ENCODE assay signal across 8 mouse cellular contexts in genomic region chr9:62763478-62763877, GRCm38 (mm10). TPM values are rescaled to one million over a fixed set of nuclear protein-coding genes. Genes with fewer than 3 reads are reported as not detected.
DNase-seq lines count a peak whose midpoint lies in the region; ATAC-seq and TF ChIP-seq lines count a peak whose summit lies in the region.

No protein-coding gene starts in this region.

- H3K4me1 ChIP-seq in heart, embryonic 15.5 days (replicated peaks), result peaks cover 7% of the 10 kb centered on the region; the same call in 1 of the 2 replicates
- H3K4me1 ChIP-seq in embryonic facial prominence, embryonic 15.5 days, result no peaks in the 10 kb centered on the region
- peaks cover 12% of the 10 kb centered on the region for H3K4me1 ChIP-seq in midbrain, embryonic 10.5 days
- H3K4me1 ChIP-seq in liver, postnatal 0 days (ENCODE audit: insufficient read depth), result no peaks in the 10 kb centered on the region

- TF ChIP-seq EP300 in liver, postnatal 0 days (IDR thresholded peaks at IDR 0.05; ENCODE audit: low read depth), result no peak

- no peak overlapping the region for H3K9ac ChIP-seq in heart, embryonic 15.5 days
- H3K9ac ChIP-seq in embryonic facial prominence, embryonic 15.5 days, result no peak overlapping the region
- no peak overlapping the region for H3K9ac ChIP-seq in liver, postnatal 0 days (replicated peaks)

- H3K9me3 ChIP-seq in heart, embryonic 15.5 days (replicated peaks), result no peaks in the 10 kb centered on the region
- H3K9me3 ChIP-seq in embryonic facial prominence, embryonic 15.5 days (replicated peaks), result no peaks in the 10 kb centered on the region
- no peaks in the 10 kb centered on the region for H3K9me3 ChIP-seq in midbrain, embryonic 10.5 days (replicated peaks)
- H3K9me3 ChIP-seq in liver, postnatal 0 days (ENCODE audit: low read length), result no peaks in the 10 kb centered on the region

- ATAC-seq in heart, embryonic 15.5 days (replicated peaks; ENCODE audit: insufficient number of reproducible peaks, insufficient read depth, low FRiP score, low read depth), result 0 out of 2 replicates have a peak, but pooled peaks have one; percentile 33
- peak; percentile 51; the same call in 1 of the 2 replicates for ATAC-seq in embryonic facial prominence, embryonic 15.5 days (ENCODE audit: insufficient number of reproducible peaks, low FRiP score, low TSS enrichment, low read depth)
- ATAC-seq in liver, postnatal 0 days, result no peak

- peak overlapping the region; percentile 46 for H3K4me2 ChIP-seq in heart, embryonic 15.5 days
- H3K4me2 ChIP-seq in embryonic facial prominence, embryonic 15.5 days (replicated peaks), result 0 out of 2 replicates have a peak overlapping the region, but pooled peaks have one; percentile 2
- no peak overlapping the region for H3K4me2 ChIP-seq in liver, postnatal 0 days (ENCODE audit: low read depth, low read length)

- no peak overlapping the region for H3K27ac ChIP-seq in heart, embryonic 15.5 days
- H3K27ac ChIP-seq in embryonic facial prominence, embryonic 15.5 days (replicated peaks), result no peak overlapping the region
- no peak overlapping the region for H3K27ac ChIP-seq in midbrain, embryonic 10.5 days (replicated peaks)
- H3K27ac ChIP-seq in liver, postnatal 0 days (ENCODE audit: low read depth), result no peak overlapping the region

- H3K27me3 ChIP-seq in heart, embryonic 15.5 days, result peaks cover 23% of the 10 kb centered on the region; the same call in 1 of the 2 replicates
- no peaks in the 10 kb centered on the region for H3K27me3 ChIP-seq in embryonic facial prominence, embryonic 15.5 days
- peaks cover 19% of the 10 kb centered on the region for H3K27me3 ChIP-seq in midbrain, embryonic 10.5 days (ENCODE audit: low read depth, poor library complexity, severe bottlenecking)
- H3K27me3 ChIP-seq in liver, postnatal 0 days (ENCODE audit: insufficient read depth, low read length), result no peaks in the 10 kb centered on the region

- DNase-seq in heart, adult 8-10 months (ENCODE audit: low spot score), result no peak
- peak; percentile 58 for DNase-seq in CD4-positive helper T cell, adult 2 months (ENCODE audit: low read depth, low spot score)
- DNase-seq in midbrain, embryonic 10.5 days (ENCODE audit: low spot score), result peak; percentile 19
- no peak for DNase-seq in cerebellum, adult 9-10 months
- no peak for DNase-seq in liver, postnatal 0 days
- no peak for DNase-seq in gastrocnemius, postnatal 10 days

- TF ChIP-seq CTCF in liver, postnatal 0 days (IDR thresholded peaks at IDR 0.05; ENCODE audit: low read depth), result no peak

- H3K4me3 ChIP-seq in heart, embryonic 15.5 days, result no peak overlapping the region
- no peak overlapping the region for H3K4me3 ChIP-seq in embryonic facial prominence, embryonic 15.5 days (replicated peaks)
- H3K4me3 ChIP-seq in midbrain, embryonic 10.5 days, result 0 out of 2 replicates have a peak overlapping the region, but pooled peaks have one; percentile 23
- H3K4me3 ChIP-seq in liver, postnatal 0 days (ENCODE audit: low read depth, low read length), result no peak overlapping the region

- H3K36me3 ChIP-seq in heart, embryonic 15.5 days, result no peaks in the 10 kb centered on the region
- H3K36me3 ChIP-seq in embryonic facial prominence, embryonic 15.5 days, result no peaks in the 10 kb centered on the region
- H3K36me3 ChIP-seq in midbrain, embryonic 10.5 days, result no peaks in the 10 kb centered on the region
- no peaks in the 10 kb centered on the region for H3K36me3 ChIP-seq in liver, postnatal 0 days (replicated peaks; ENCODE audit: insufficient read depth, low read length)

- WGBS in heart, embryonic 15.5 days, result 3% methylated on average over 13 of the region's 13 CpGs
- 24% methylated on average over 13 of the region's 13 CpGs for WGBS in embryonic facial prominence, embryonic 15.5 days
- WGBS in midbrain, embryonic 10.5 days, result 13% methylated on average over 13 of the region's 13 CpGs
- 25% methylated on average over 13 of the region's 13 CpGs for WGBS in liver, postnatal 0 days (ENCODE audit: insufficient replicate concordance)

RNA-seq across cellular contexts. Expression of gene Fem1b, which starts 48.3 kb away (rescaled TPM):
- polyA plus RNA-seq in heart, embryonic 15.5 days (2015; fragmentation: Nextera tagmentation; extraction: Ambion mirVana), result 11.4 and 14.8 TPM in 2 replicates
- total RNA-seq in heart, adult 8-10 months (2022), result 10 to 100 TPM; 13.7 to 14.5 (median 14.1) TPM
- polyA plus RNA-seq in embryonic facial prominence, embryonic 15.5 days (2015; fragmentation: Nextera tagmentation; extraction: Ambion mirVana), result 17.7 and 18.1 TPM in 2 replicates
- polyA plus RNA-seq in midbrain, embryonic 10.5 days (2016; fragmentation: Nextera tagmentation; extraction: Ambion mirVana), result 34.5 and 41.0 TPM in 2 replicates
- 3.7 and 3.8 TPM in 2 replicates for polyA plus RNA-seq in liver, postnatal 0 days (2015; fragmentation: Nextera tagmentation; extraction: Ambion mirVana)
- 10 to 100 TPM; 20.2 to 24.2 TPM for total RNA-seq in gastrocnemius, postnatal 10 days (2021)

Comparison
In these comparisons a context has a peak if more than half of its experiments do, and no peak if none do; other contexts are left out.
1. DNase-seq: peak in CD4-positive helper T cell, adult 2 months (single experiment) and midbrain, embryonic 10.5 days (single experiment); none in heart, adult 8-10 months (single experiment), cerebellum, adult 9-10 months (single experiment), liver, postnatal 0 days (single experiment) and gastrocnemius, postnatal 10 days (single experiment).